Mouse (Mus musculus) left cerebral cortex, adult 18-20 months (tissue): ENCODE measurements at regions not wholly inside any gene's neighbourhood (a gene's known extent, or its start where the extent isn't known, plus 50 kb on each side); places are given as distances from the start of the nearest gene placed in this dataset.

Source experiments
- DNase-seq, 2 experiments: peaks; one replicate each; pipeline ENCODE4 v3.0.0; 2021 to 2022; ENCODE audit warnings: low spot score in 2 of 2, mixed read lengths in 1 of 2

GRCm38 (mm10) chr10:8667244-8667643 lies 148.6 kb upstream of the Ust start:
- no peak for DNase-seq

GRCm38 (mm10) chr10:8658934-8659294 lies 140.3 kb upstream of the Ust start:
- no peak for DNase-seq

GRCm38 (mm10) chr10:8658024-8658933 lies 139.7 kb upstream of the Ust start:
- DNase-seq: no peak

GRCm38 (mm10) chr10:8657176-8658023 lies 138.8 kb upstream of the Ust start:
- DNase-seq: no peak

GRCm38 (mm10) chr10:8653651-8654050 lies 135.0 kb upstream of the Ust start:
- DNase-seq: peak; percentile 2 to 3

- DNase-seq: no peak
Measured at GRCm38 (mm10) chr10:8642266-8642665, 123.6 kb upstream of the Ust start.

- DNase-seq: no peak
Measured at GRCm38 (mm10) chr10:8624229-8624911, 105.7 kb upstream of the Ust start.

- DNase-seq: no peak
Measured at GRCm38 (mm10) chr10:8618676-8619075, 100.1 kb upstream of the Ust start.

- DNase-seq: no peak
Measured at GRCm38 (mm10) chr10:8615452-8616025, 96.9 kb upstream of the Ust start.

GRCm38 (mm10) chr10:8589871-8590533 lies 71.4 kb upstream of the Ust start:
- peak; percentile 10 to 31 for DNase-seq

- DNase-seq: no peak
Measured at GRCm38 (mm10) chr10:8589106-8589505, 70.5 kb upstream of the Ust start.

- DNase-seq: no peak
Measured at GRCm38 (mm10) chr10:8584389-8584908, 65.8 kb upstream of the Ust start.

GRCm38 (mm10) chr10:8583552-8584388 lies 65.1 kb upstream of the Ust start:
- no peak for DNase-seq

GRCm38 (mm10) chr10:8580298-8580697 lies 61.7 kb upstream of the Ust start:
- no peak for DNase-seq

GRCm38 (mm10) chr10:8577642-8578356 lies 59.2 kb upstream of the Ust start:
- DNase-seq: no peak
